Mouse (Mus musculus): ENCODE measurements around the gene Abhd6.

Abhd6 gene

DNA sequence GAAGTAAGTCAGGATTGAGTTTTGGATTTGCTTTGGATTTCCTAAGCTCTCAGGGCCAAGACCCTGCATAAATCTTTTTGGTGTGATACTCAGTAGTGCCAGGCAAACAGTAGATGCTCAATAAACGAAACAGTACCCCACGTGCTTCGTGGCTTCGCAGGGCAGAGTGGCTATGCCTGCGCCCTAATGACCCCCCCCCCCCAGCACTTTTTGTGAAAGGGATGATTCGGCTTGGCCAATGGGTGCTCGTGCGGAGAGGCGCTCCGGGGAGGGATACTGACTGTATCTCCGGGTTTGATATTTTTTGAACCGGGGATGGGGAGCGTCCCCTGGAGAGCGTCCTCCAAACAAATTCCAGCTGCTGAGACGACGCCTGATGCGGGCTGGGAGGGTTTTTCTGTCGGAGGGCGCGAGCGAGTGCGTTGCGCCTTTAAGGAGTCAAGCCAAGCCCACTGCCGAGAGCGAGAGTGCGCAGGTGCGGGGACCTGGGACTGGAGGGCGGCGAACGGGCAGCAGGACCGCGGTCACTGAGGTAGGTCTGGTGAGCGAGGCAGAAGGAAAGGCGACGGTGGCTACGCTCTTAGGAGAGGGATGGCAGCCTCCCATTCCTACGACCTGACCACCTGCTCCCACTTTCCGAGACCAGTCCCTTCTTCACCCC lies at the start of gene Abhd6:
Gene Abhd6, plus strand, starts transcription at position 471 of the 661 bp plus-strand sequence.
- DNase-seq (ENCODE audit: low read depth, low spot score) = peak; percentile 65

DNA sequence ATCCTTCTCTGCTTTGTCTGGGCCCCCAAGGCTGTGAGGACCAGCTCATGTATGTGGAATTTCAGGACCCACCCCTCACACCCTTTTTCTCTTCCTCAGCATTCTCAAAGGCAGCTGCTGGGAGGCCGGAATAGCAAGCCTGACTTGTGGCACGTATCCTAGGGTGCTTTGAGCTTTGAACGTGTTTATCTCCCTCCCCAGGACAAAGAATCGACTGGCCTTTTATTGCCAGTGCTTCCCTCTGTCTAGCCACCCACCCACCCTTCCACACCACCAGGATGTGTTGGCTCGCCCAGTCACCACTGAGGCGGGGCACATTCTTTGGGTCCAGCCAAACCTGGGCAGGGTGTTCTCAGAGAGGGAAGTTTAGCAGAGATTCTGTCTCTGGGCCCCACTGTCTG lies 48.6 kb upstream of the Abhd6 start:
- no peak for DNase-seq (ENCODE audit: low read depth, low spot score)

DNA sequence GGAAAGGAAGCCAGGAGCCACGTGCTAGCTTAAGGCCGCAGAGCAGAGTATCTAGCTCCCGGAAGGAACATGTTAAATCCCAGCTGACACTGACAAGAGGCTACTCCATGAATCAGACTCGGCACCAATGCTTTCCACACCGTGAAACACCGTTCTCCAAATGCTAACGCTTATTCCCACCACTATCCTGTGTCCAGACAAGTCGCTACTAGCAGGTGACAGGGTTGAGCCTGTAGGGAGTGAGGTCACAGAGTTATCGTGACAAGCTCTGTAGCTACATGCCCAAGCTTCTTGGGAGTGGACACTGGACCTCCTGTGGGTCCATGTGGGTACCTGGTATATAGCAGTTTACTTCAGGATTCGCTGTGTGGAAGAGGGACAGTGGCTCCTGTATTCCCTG lies 46.3 kb upstream of the Abhd6 start:
- DNase-seq (ENCODE audit: low read depth, low spot score) = no peak

DNA sequence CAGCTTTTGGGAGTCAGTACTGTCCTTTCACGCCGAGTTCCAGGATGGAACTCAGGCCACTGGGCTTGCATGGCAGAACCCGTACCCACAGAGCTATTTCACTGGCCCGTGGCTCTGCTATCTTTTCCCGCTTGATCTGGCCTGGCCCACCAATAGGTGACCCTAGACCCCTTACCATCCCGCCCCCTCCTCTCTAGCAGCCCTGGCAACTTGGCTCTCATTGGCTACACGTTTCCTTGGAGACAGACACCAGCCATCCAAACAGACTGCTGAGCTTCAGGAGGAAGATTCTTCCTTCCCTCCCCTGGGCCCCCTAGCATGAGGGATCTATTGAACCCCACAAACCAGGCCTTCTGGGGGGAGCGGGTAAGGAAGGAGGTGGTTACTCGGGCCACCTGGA lies 45.7 kb upstream of the Abhd6 start, which contains the start of gene Gm45521:
Gene Gm45521, plus strand, starts transcription at position 240 of the 400 bp plus-strand sequence.
- no peak for DNase-seq (ENCODE audit: low read depth, low spot score)

DNA sequence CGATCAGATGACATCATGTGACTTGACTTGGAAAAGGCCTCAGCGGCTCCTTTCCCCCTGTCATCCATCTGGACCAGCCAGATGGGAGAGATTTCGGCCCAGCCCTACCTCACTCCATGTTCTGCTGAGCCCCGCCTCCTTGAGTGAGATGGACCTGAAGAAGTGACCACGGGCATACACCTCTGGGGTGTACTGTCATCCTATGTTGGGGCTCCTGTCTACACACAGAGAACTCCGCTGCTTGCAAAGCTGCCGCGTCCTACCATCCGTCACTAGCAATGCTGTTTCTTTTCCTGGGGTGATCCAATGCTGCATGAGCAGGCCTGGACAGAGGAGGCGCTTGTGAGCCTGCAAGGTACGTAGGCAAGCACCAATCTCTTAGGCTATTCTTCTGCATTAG lies 42.1 kb upstream of the Abhd6 start:
- DNase-seq (ENCODE audit: low read depth, low spot score) = no peak

DNA sequence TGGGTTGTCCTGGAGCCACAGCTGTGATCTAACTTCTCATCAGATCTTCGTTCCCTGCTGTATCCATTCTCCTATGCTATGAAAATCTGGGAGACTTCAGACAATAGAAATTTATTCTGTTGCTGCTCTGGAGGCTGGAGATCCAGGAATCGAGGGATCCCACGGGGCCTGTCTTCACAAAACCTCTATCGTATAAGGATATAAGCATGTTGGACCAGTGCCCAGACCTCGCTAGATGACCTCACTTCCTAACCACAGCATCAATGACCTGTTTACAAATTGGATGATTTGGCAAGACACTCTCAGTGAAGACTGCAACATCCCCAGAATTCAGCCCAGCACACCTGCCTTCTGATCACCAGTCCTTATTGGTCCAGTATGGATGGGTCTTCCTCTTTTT lies 41.0 kb upstream of the Abhd6 start:
- DNase-seq (ENCODE audit: low read depth, low spot score) = no peak

DNA sequence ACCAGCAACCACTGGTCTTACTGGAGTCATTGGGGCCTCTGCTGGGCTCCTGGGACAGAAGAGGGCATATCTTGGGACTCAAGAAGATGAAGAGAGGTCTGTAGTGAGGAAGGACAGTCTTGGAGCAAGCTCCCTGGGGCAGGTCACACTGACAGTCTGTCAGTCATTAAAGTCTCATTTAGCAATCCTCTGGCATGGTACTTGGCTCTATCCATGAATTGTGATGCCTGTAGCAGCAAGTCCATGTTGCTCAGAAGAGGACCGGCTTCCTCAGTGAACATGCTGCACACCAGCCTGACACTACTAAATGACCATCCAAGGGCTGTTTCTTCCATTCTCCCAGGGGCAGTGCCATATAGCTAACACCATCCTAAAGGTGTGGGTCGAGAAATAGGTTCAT lies 40.1 kb upstream of the Abhd6 start:
- DNase-seq (ENCODE audit: low read depth, low spot score) = no peak

DNA sequence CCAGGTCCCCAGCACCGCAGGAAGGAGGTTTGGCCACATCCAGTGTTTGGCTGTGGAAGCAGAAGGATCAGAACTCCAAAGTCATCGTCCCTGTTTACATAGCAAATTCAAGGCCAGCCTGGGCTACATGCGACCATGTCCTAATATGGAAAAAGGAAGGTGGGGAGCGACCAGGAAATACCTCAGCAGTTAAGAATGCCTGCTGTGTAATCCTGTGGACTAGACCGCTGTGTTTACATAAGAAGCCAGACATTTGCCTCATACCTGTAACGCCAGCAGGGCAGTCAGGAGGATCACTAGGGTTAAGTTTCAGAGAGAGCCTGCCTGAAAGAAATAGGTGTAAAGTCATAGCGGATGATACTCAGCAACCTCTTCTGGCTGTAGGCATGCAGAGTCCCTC lies 39.5 kb upstream of the Abhd6 start:
- no peak for DNase-seq (ENCODE audit: low read depth, low spot score)

DNA sequence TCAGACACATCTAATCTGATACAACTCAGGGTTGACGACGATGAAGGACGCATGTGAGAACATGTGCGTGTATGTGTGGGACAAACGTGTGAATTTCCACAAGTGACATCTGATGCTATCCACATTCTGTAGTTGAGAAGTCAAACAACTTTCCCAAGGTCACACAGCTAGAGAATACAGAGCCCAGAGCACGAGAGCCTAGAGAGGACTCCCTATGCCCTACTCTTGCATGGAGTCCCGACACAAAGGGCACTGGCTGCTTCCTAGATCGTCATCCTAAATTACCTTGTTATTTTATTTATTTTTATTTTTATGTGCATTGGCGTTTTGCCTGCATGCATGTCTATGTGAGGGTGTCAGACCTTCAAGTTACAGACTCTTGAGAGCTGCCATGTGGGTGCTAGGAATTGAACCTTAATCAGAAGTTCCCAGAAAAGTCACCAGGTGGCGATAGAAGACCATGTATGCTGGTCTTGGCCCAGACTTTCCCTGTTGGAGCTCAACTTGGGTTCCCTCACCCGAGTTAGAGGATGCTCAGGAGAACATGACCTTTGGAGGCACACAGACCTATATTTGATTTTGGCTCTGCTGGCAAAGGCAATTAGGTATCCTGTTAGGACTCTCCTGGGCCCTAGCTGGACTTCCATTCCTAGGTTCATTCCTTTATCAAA lies 38.3 kb upstream of the Abhd6 start:
- no peak for DNase-seq (ENCODE audit: low read depth, low spot score)

DNA sequence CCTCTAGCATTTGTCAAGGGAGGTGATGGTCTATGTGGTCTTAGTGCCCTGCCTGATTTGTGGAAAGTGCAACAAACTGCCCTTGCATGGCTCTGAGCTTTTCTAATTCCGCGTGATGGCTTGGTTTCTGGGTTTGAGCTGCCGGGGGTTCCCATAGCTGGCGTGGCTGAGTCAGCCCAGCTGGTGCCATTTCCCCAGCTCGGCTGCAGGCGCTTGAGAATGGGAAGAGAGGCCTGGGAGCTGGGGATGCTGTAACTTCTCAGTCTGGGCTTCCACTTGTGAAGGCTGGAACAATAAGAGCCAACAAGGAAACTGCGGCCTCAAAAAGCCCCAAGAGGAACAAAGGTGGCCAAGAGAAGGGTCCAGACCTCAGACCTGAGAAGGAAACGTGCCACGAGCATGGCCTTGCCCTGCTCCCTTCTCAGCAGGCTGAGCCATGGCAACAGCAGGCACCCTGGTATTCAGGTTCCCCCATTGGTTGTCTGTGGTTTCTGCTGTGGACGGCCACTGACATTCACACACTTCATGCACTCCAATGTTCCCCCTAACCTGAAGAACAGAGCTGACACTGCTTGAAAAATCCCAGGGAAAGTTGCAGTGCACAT lies 30.7 kb upstream of the Abhd6 start:
- no peak for DNase-seq (ENCODE audit: low read depth, low spot score)

DNA sequence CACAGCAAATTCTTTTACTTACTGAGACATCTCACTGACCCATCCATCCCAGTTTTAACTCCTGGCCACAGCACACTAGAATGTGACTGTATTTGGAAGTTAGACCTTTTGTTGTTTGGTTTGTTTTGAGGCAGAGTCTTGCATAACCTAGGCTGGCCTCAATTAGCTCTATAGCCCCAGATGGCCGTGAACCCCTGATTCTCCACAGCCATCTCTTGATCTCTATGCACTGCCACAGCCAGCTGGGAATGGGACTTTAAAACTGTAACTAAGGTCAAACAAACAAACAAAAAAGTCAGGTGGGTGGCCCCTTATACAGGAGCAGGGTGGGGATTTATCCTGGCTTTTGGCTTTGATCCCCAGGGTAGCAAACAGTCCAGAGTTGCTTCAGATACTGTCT lies 28.1 kb upstream of the Abhd6 start:
- no peak for DNase-seq (ENCODE audit: low read depth, low spot score)

DNA sequence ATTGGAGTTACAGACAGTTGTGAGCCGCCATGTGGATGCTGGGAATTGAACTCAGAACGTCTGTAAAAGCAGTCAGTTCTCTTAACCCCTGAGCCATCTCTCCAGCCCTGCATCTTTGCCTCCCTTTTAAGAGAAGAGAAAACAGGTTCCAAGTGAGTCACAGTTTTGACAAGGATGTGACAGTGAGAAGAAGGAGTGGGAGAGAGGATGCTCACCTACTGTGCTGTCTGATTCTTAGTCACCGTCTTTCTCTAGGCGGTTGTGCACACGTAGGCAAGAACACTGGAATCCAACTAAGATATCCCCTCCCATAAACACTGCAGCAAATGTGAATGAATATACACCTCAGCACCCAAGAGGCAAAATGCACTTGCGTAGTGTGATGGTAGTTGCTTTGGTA lies 27.5 kb upstream of the Abhd6 start:
- DNase-seq (ENCODE audit: low read depth, low spot score) = no peak

DNA sequence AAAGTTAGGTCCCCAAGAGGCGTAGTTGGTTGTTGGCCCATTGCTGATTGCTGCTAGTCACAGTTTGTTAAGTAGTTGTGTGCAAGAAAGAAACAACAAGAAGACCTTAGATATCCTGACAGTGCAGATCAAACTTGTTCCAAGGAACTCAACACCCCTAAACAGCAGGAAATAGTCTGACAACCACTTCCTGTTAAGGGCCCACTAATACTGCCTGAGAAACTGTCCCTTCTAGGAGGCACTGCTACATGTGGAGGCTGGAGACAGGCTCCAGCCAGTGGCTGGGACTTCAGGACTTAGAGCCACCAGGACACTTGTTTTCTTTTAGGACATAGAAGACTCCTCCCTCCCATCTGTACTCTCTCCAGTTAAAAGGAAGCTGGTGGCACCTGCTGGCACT lies 25.2 kb upstream of the Abhd6 start:
- no peak for DNase-seq (ENCODE audit: low read depth, low spot score)

DNA sequence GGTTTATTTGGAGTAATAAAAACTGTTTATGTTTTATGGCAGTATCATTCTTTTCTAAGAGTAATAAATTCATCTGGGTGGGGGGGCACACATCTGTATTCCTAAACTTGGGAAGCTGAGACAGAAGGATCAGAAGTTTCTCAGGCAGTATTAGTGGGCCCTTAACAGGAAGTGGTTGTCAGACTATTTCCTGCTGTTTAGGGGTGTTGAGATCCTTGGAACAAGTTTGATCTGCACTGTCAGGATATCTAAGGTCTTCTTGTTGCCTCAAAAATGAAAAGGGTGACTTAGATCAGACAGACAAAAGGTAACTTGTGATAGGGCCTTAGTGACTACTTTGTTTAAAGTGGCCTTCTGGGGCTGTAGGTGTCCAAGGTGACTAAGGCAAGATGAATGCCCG lies 24.5 kb upstream of the Abhd6 start:
- DNase-seq (ENCODE audit: low read depth, low spot score) = no peak

DNA sequence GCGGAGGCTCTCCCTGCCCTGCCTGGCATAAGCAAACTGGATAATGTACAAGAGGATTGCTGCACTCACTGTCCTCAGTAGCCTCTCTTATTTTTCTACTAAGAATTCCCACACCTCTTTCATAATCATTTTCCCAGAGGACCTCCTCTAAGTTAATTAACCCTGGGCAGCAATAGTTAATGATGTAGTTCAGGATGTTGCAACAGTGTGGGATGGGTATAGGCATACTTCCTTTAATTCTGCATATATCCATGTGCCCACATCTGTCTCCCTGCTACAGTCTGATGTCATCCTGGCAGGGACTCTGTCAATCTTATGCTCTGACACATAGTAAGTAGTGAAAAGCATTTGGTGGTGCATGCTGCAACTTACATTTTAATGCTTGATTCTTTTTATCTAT lies 21.5 kb upstream of the Abhd6 start:
- DNase-seq (ENCODE audit: low read depth, low spot score) = no peak

DNA sequence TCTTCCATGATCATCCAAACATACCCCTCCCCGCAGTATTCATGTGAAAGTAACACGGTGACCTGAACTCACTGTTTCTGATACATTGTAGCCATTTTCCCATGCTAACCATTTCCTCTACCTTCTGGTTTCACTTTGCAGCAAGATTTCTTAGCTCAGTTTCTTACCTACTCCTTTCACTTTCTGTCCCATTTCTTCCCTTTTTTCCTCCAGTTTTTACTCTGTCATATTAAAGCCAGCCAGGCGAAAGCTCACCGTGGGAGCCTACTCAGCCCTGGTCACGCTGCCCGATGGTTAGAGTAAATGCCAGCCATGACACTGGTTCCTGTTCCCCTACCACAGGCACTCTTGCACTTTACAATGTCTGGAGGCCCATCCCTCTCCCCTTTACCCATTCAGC lies 15.8 kb upstream of the Abhd6 start:
- no peak for DNase-seq (ENCODE audit: low read depth, low spot score)

DNA sequence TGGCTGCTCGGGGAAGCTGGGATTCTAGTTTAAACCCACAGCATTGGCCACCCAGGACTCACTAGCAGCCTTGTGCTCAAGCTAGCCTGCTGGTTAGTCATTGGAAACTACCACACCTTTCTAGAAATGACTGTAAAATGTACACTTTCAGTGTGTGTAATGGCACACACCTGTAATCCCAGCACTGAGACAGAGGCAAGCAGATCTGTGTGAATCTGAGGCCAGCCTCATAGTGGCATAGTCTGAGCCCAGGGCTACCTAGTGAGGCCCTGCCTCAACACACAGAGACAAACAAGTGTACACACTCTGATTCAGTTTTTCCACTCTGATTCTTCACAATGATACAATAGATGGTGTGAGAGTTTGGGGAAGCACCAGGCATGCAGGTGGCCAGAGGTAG lies 13.3 kb upstream of the Abhd6 start:
- DNase-seq (ENCODE audit: low read depth, low spot score) = no peak

DNA sequence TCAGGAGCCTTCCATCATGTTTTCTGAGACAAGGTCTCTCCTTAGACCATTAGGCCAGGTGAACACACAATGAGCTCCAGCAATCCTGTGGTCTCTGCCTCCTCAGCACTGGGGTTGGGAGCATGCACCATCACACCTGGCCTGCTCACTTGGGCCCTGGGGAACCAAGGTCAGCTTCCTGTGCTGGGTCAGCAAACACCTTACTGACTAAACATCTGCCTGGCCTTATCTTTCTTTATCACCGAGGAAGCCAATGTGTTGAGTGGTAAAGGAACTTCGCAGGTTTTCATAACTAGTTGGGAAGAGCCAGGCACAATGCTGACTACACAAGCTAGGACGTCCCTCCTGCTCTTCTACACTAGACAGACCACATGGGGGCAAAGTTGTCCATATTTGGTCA lies 12.7 kb upstream of the Abhd6 start:
- no peak for DNase-seq (ENCODE audit: low read depth, low spot score)

DNA sequence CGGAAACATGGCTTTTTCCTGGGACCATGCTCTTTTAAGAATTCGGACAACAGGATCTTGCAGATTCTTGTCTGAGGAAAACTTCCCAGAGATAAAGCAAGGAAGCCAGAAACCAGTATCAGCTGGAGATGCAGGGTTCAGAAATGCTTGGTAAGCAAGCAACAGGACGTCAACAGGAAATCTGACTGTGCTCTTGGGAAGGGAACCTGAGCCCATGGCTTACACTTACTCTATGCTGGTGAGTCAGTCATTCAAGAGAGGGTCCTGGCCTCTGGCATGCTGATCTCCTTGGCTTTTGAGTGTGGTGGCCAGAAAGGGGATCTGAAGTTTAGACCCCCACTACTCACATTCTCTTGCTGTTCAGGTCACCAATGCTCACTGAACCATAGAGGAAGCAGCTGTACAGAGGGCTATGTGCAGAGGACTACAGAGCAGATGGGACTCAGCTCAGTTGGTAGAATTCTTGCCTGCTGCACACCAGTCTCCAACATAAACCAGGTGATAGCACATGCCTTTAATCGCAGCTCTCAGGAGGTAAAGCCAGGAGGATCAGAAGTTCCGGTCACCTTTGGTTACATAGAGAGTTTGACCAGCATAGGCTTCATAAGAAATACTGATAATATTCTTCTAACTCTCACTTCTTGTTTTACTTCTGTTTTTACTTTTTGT lies 11.5 kb upstream of the Abhd6 start:
- no peak for DNase-seq (ENCODE audit: low read depth, low spot score)

DNA sequence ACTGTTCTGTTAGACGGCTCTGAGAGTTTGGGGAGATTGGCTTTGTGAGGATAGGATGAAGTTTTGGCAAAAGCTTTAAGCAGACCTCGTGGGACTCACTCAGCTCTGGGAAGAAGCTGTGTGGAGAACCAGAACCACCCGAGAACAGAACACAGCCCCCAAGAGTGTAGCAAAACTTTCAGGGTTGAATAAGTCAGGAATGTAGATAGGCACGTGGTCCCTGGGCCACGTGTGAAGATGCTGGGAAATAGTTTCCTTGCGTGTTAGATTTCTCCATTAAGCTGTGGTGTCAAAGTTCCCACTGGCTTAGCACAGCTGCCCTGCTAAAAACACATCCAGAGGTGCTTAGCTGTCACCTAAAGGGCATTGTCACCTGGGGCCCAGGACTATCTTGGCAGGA lies 10.5 kb upstream of the Abhd6 start:
- DNase-seq (ENCODE audit: low read depth, low spot score) = no peak

DNA sequence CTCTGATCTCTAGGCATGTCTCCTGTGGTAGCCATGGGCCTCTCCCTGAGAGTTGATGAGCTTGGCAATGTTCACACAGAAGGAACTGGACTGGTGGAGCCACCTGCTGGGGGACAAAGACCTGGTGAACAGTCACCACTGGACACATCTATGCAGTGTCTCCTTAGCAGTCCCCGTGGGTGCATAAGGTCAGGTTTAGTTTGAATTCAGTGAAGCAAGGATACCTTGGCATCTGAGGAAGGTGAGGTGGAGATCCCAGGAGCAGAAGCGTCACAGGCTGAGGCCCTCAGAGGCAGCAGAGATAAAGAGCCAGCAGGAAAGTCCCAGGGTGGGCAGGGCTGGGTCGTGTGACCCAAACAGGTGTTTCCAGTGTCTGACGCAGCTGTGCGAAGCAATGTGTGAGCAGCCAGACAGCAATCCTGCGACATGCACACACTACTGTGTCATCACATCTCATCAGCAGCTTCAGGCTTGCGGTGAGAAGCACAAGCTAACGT lies 8.4 kb upstream of the Abhd6 start, which contains the start of gene Dnase1l3:
Gene Dnase1l3, minus strand, starts transcription at position 303 of the 497 bp plus-strand sequence.
- no peak for DNase-seq (ENCODE audit: low read depth, low spot score)

DNA sequence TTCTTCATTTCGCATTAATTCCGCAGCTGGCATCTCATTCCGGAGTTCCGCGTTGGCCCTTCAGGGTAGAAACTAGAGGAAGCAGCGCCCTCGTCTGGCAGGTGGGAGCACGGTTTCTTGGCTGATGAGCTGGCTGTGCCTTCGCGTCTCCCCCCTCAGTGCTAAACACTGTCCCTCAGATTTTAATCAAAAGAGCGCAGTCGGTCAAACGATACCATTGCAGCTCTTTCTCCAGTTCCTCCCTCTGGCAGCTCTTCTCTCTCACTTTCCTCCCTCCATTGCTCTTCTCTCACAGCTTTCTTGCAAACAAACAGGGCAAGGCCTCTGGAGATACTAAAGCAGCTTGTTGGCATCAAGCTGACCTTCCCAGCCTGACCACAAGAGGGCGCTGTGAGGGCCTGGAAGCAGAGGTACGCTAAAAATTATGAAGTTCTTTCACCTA lies 5.4 kb upstream of the Abhd6 start:
- DNase-seq (ENCODE audit: low read depth, low spot score) = peak; percentile 76

All from WW6 (cell line).